1 mouse cellular context compared by ENCODE assay signal in the genomic region with DNA sequence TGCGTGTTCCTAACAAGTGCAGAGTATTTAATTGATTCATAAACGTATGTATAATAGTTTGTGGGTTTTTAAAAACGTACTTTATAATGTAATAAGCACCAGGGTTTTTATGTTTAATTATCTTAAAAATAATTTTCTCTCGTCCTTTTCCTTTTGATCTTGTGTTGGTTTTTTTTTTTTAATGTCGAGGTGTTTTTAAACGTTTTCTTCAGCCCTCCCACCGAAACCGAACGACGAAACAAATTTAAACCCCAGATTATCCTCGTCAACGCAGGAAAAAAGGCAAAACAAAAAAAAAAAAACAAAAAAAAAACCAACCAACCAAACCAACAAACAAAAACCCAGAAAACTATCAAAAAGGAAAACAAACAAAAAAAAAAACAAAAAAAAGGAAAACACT.
TF ChIP-seq lines count a peak whose summit lies in the region.

No protein-coding gene starts in this region.

TF ChIP-seq in MEL, 35 proteins besides CTCF, POLR2A, EP300 and RAD21:
- TF ChIP-seq GABPA (IDR thresholded peaks at IDR 0.05; ENCODE audit: low read depth, low read length) (no peak), CHD1 (IDR thresholded peaks at IDR 0.05; ENCODE audit: low read depth, low read length) (0 out of 2 replicates have a peak, but pooled peaks have one; percentile 51), SIN3A (IDR thresholded peaks at IDR 0.05; ENCODE audit: low read length) (peak; percentile 45)
